8 mouse cellular contexts compared by ENCODE assay signal in genomic region chr5:91517077-91517476, GRCm38 (mm10). TPM values are rescaled to one million over a fixed set of nuclear protein-coding genes. Genes with fewer than 3 reads are reported as not detected.
A peak's percentile ranks its signal among the peaks of the same experiment; 100 is the strongest.
DNase-seq lines count a peak whose midpoint lies in the region; ATAC-seq and TF ChIP-seq lines count a peak whose summit lies in the region.

No protein-coding gene starts in this region.

- H3K36me3 ChIP-seq in lung, postnatal 0 days (ENCODE audit: insufficient read depth, low read length), result no peaks in the 10 kb centered on the region
- no peaks in the 10 kb centered on the region for H3K36me3 ChIP-seq in forebrain, embryonic 16.5 days (ENCODE audit: control insufficient read depth, insufficient read depth)
- H3K36me3 ChIP-seq in liver, embryonic 12.5 days, result no peaks in the 10 kb centered on the region
- no peaks in the 10 kb centered on the region for H3K36me3 ChIP-seq in stomach, embryonic 16.5 days (ENCODE audit: control insufficient read depth, insufficient read depth, low read length)

- no peak for DNase-seq in lung, postnatal 0 days (ENCODE audit: low spot score)
- no peak for DNase-seq in lung, adult 18-20 months
- DNase-seq in gastrocnemius, adult 18-20 months (ENCODE audit: low spot score), result no peak
- DNase-seq in cerebellum, adult 11 months, result no peak
- DNase-seq in thymus, postnatal 10 days (ENCODE audit: low spot score in 2 of 2), result no peak

- TF ChIP-seq CTCF in lung, postnatal 0 days (IDR thresholded peaks at IDR 0.05), result no peak

- H3K4me2 ChIP-seq in lung, postnatal 0 days (replicated peaks; ENCODE audit: low read depth, low read length), result no peak overlapping the region
- peak overlapping the region; percentile 99 for H3K4me2 ChIP-seq in forebrain, embryonic 16.5 days (ENCODE audit: low read length)
- peak overlapping the region; percentile 77 for H3K4me2 ChIP-seq in liver, embryonic 12.5 days
- H3K4me2 ChIP-seq in stomach, embryonic 16.5 days (ENCODE audit: low read depth, low read length), result peak overlapping the region; percentile 74; the same call in 1 of the 2 replicates

- no peak overlapping the region for H3K9ac ChIP-seq in lung, postnatal 0 days (replicated peaks; ENCODE audit: low read depth)
- H3K9ac ChIP-seq in forebrain, embryonic 16.5 days (replicated peaks; ENCODE audit: low read depth, low read length), result no peak overlapping the region
- no peak overlapping the region for H3K9ac ChIP-seq in liver, embryonic 12.5 days
- H3K9ac ChIP-seq in stomach, embryonic 16.5 days (ENCODE audit: low read length), result no peak overlapping the region

- no peak for ATAC-seq in lung, postnatal 0 days
- ATAC-seq in forebrain, embryonic 16.5 days, result no peak
- no peak for ATAC-seq in liver, embryonic 12.5 days
- ATAC-seq in stomach, embryonic 16.5 days (ENCODE audit: insufficient read depth, low FRiP score), result peak; percentile 30; the same call in 1 of the 2 replicates

- H3K4me3 ChIP-seq in lung, postnatal 0 days (ENCODE audit: low read depth, low read length), result 0 out of 2 replicates have a peak overlapping the region, but pooled peaks have one; percentile 38
- peak overlapping the region; percentile 57 for H3K4me3 ChIP-seq in forebrain, embryonic 16.5 days (replicated peaks; ENCODE audit: low read length)
- H3K4me3 ChIP-seq in liver, embryonic 12.5 days, result no peak overlapping the region
- H3K4me3 ChIP-seq in stomach, embryonic 16.5 days (replicated peaks; ENCODE audit: low read length), result peak overlapping the region; percentile 67; the same call in 1 of the 2 replicates

- WGBS in lung, postnatal 0 days, result 8% methylated on average over 6 of the region's 6 CpGs
- 20% methylated on average over 6 of the region's 6 CpGs for WGBS in forebrain, embryonic 16.5 days
- WGBS in liver, embryonic 12.5 days (ENCODE audit: insufficient replicate concordance), result 13% methylated on average over 6 of the region's 6 CpGs
- WGBS in stomach, embryonic 16.5 days, result 11% methylated on average over 6 of the region's 6 CpGs

- peaks cover 11% of the 10 kb centered on the region; the same call in 1 of the 2 replicates for H3K4me1 ChIP-seq in lung, postnatal 0 days (ENCODE audit: insufficient read depth, low read depth, low read length)
- H3K4me1 ChIP-seq in forebrain, embryonic 16.5 days (replicated peaks; ENCODE audit: control insufficient read depth, insufficient read depth, low read length), result peaks cover 19% of the 10 kb centered on the region
- peaks cover 19% of the 10 kb centered on the region; the same call in 1 of the 2 replicates for H3K4me1 ChIP-seq in liver, embryonic 12.5 days
- peaks cover 11% of the 10 kb centered on the region; the same call in 1 of the 2 replicates for H3K4me1 ChIP-seq in stomach, embryonic 16.5 days (ENCODE audit: control insufficient read depth, insufficient read depth, low read length)

- no peaks in the 10 kb centered on the region for H3K9me3 ChIP-seq in lung, postnatal 0 days (ENCODE audit: low read length)
- H3K9me3 ChIP-seq in forebrain, embryonic 16.5 days (ENCODE audit: control insufficient read depth, low read length), result no peaks in the 10 kb centered on the region
- no peaks in the 10 kb centered on the region for H3K9me3 ChIP-seq in liver, embryonic 12.5 days (replicated peaks)
- H3K9me3 ChIP-seq in stomach, embryonic 16.5 days (replicated peaks; ENCODE audit: control insufficient read depth, low read length), result no peaks in the 10 kb centered on the region

- 0 out of 2 replicates have a peak, but pooled peaks cover 11% of the 10 kb centered on the region for H3K27me3 ChIP-seq in lung, postnatal 0 days (replicated peaks; ENCODE audit: insufficient read depth, low read length)
- no peaks in the 10 kb centered on the region for H3K27me3 ChIP-seq in forebrain, embryonic 16.5 days (replicated peaks; ENCODE audit: control insufficient read depth, insufficient read depth, low read length)
- peaks cover 21% of the 10 kb centered on the region for H3K27me3 ChIP-seq in liver, embryonic 12.5 days (replicated peaks)
- H3K27me3 ChIP-seq in stomach, embryonic 16.5 days (ENCODE audit: control insufficient read depth, insufficient read depth, low read length), result no peaks in the 10 kb centered on the region

- no peak for TF ChIP-seq EP300 in lung, postnatal 0 days (IDR thresholded peaks at IDR 0.05)

- no peak overlapping the region for H3K27ac ChIP-seq in lung, postnatal 0 days (ENCODE audit: low read length)
- no peak overlapping the region for H3K27ac ChIP-seq in forebrain, embryonic 16.5 days (ENCODE audit: low read length)
- H3K27ac ChIP-seq in liver, embryonic 12.5 days, result no peak overlapping the region
- no peak overlapping the region for H3K27ac ChIP-seq in stomach, embryonic 16.5 days (ENCODE audit: low read length)

RNA-seq across cellular contexts. Expression of gene Parm1, which starts 0.3 kb away (rescaled TPM):
- polyA plus RNA-seq in lung, postnatal 0 days (2015; fragmentation: Nextera tagmentation; extraction: Ambion mirVana), result 5.0 and 6.4 TPM in 2 replicates
- 4.3 and 6.1 TPM in 2 replicates for polyA plus RNA-seq in forebrain, embryonic 16.5 days (2015; fragmentation: Nextera tagmentation; extraction: Ambion mirVana)
- polyA plus RNA-seq in liver, embryonic 12.5 days (2016; fragmentation: Nextera tagmentation; extraction: Ambion mirVana), result 2.6 and 3.7 TPM in 2 replicates
- 29.4 and 33.1 TPM in 2 replicates for polyA plus RNA-seq in stomach, embryonic 16.5 days (2015; fragmentation: Nextera tagmentation; extraction: Ambion mirVana)
- total RNA-seq in gastrocnemius, adult 18-20 months (2021), result 10 to 100 TPM; 18.2 to 21.7 TPM
